Mouse (Mus musculus) brain, embryonic 14.5 days (tissue): Measurements from ENCODE around the gene Apof.

ENCODE experiments used
- CTCF ChIP-seq: fragments of 200-500 bp; IDR thresholded peaks from 2 replicates; pipeline ENCODE4 v1.5.1; 2012; ENCODE audit warnings: inconsistent platforms, mild to moderate bottlenecking, moderate library complexity, borderline replicate concordance; ENCODE audit not compliant: insufficient read depth, insufficient read length; ENCODE audit errors: extremely low read depth
- POLR2A ChIP-seq: fragments of 200-500 bp; IDR thresholded peaks from 2 replicates; pipeline ENCODE4 v1.6.1; 2012; ENCODE audit warnings: mild to moderate bottlenecking, inconsistent platforms, borderline replicate concordance; ENCODE audit not compliant: poor library complexity, insufficient read depth, insufficient read length, severe bottlenecking; ENCODE audit errors: extremely low read depth

DNA sequence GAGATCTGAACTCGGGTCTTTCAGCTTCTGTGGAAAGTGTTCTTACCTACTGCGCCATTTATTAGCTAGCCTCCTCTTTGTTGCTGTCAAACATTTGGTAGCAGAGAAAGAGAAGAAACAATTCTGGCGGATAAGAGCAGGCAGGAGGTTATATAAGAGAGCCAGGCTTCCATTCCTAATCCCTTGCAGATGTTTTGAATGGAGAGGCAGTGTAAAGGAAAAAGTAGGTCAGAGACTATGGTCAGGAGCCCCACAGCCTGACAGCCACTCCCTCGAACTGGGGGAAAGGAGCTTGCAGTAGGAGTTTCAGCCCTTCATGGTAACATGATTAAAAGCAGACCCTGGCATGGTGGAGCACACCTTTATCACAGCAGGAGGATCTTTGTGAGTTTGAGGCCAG, 32.1 kb upstream of the Apof start:
- no peak for TF ChIP-seq POLR2A
- no peak for TF ChIP-seq CTCF
